Mouse (Mus musculus): Measurements from ENCODE around the gene Unc119b.
"Not testable (repeated sequence)": the region's sequence is repeated elsewhere in the genome, so short reads cannot be mapped to it uniquely, and the experiment has no call there.

Unc119b gene

GRCm38 (mm10) chr5:115134234-115135165, at the start of gene Unc119b:
Gene Unc119b (minus strand): TSS chr5:115134975.
- peak; percentile 97 for DNase-seq

- DNase-seq: no peak
Measured at GRCm38 (mm10) chr5:115183482-115183881, 48.7 kb upstream of the Unc119b start.

GRCm38 (mm10) chr5:115182925-115183324, 48.1 kb upstream of the Unc119b start:
- no peak for DNase-seq

GRCm38 (mm10) chr5:115181248-115181940, 46.6 kb upstream of the Unc119b start:
- peak; percentile 69 for DNase-seq

- DNase-seq: no peak
Measured at GRCm38 (mm10) chr5:115179596-115179995, 44.8 kb upstream of the Unc119b start.

GRCm38 (mm10) chr5:115177866-115178265, 43.1 kb upstream of the Unc119b start:
- DNase-seq: no peak

GRCm38 (mm10) chr5:115174554-115174953, 39.8 kb upstream of the Unc119b start:
- peak; percentile 62 for DNase-seq

- no peak for DNase-seq
Measured at GRCm38 (mm10) chr5:115170150-115170549, 35.4 kb upstream of the Unc119b start.

- peak; percentile 67 for DNase-seq
Measured at GRCm38 (mm10) chr5:115168641-115169415, 34.1 kb upstream of the Unc119b start.

- DNase-seq: peak; percentile 80
Measured at GRCm38 (mm10) chr5:115167396-115167795, 32.6 kb upstream of the Unc119b start.

- DNase-seq: peak; percentile 29
Measured at GRCm38 (mm10) chr5:115166815-115167194, 32.0 kb upstream of the Unc119b start.

- peak; percentile 56 for DNase-seq
Measured at GRCm38 (mm10) chr5:115165895-115166814, 31.4 kb upstream of the Unc119b start.

- DNase-seq: peak; percentile 66
Measured at GRCm38 (mm10) chr5:115165351-115165750, 30.6 kb upstream of the Unc119b start.

- not testable (repeated sequence) for DNase-seq
Measured at GRCm38 (mm10) chr5:115164446-115164845, 29.7 kb upstream of the Unc119b start.

GRCm38 (mm10) chr5:115163563-115163962, 28.8 kb upstream of the Unc119b start:
- peak; percentile 82 for DNase-seq

GRCm38 (mm10) chr5:115161940-115162279, 27.1 kb upstream of the Unc119b start:
- not testable (repeated sequence) for DNase-seq

- DNase-seq: no peak
Measured at GRCm38 (mm10) chr5:115161064-115161939, 26.5 kb upstream of the Unc119b start.

- no peak for DNase-seq
Measured at GRCm38 (mm10) chr5:115160655-115161054, 25.9 kb upstream of the Unc119b start.

GRCm38 (mm10) chr5:115159165-115159564, 24.4 kb upstream of the Unc119b start:
- no peak for DNase-seq

GRCm38 (mm10) chr5:115158040-115158983, 23.5 kb upstream of the Unc119b start, which contains the start of gene Mlec:
Gene Mlec (minus strand): TSS chr5:115158179.
- DNase-seq: peak; percentile 97
